25 mouse cellular contexts compared by ENCODE assay signal in the genomic region with DNA sequence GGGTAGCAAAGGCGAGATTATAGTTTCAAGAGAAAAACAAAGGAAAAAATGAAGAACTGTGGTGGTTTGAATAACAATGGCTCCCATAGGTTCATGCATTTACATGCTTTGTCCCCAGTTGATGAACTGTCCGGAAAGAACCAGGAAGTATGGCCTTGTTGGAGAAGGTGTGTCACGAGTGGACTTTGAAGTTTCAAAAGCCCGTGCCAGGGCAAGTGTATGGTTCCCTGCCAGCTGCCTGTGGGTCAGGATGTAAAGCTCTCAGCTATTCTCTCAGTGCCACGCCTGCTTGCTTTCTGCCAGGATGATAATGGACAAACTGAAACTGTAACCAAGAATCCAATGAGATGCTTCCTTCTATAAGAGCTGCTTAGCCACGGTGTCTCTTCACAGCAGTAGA. TPM values are rescaled to one million over a fixed set of nuclear protein-coding genes. Genes with fewer than 3 reads are reported as not detected.
DNase-seq lines count a peak whose midpoint lies in the region; ATAC-seq and TF ChIP-seq lines count a peak whose summit lies in the region.
"Had no signal": no experiment of that assay in that cellular context is flagged by ENCODE, and none has a peak within 500 bp of the region (broad histone marks: within the 10 kb centered on the region; RNA-seq: fewer than 3 reads in every experiment).

No protein-coding gene starts in this region.

- no peak overlapping the region for H3K27ac ChIP-seq in liver, adult 2 months (replicated peaks; ENCODE audit: insufficient read depth, low read depth, low read length)
- H3K27ac ChIP-seq in intestine, embryonic 15.5 days, result no peak overlapping the region
- H3K27ac ChIP-seq: forebrain, embryonic 10.5 days; forebrain, embryonic 13.5 days; gastrocnemius, adult 2 months; heart, embryonic 13.5 days; hindbrain, embryonic 14.5 days; hindbrain, postnatal 0 days had no signal

- H3K36me3 ChIP-seq in liver, adult 2 months (ENCODE audit: control insufficient read depth, insufficient read depth, low read length), result no peaks in the 10 kb centered on the region; the same call in 1 of the 2 replicates
- H3K36me3 ChIP-seq in intestine, embryonic 15.5 days, result peaks cover 23% of the 10 kb centered on the region

- no peak overlapping the region for H3K4me2 ChIP-seq in intestine, embryonic 15.5 days (replicated peaks)
- H3K4me2 ChIP-seq: forebrain, embryonic 13.5 days; heart, embryonic 13.5 days; hindbrain, embryonic 14.5 days had no signal

- no peak for TF ChIP-seq CTCF in liver, adult 2 months (IDR thresholded peaks at IDR 0.05; ENCODE audit: low read depth, low read length)

- WGBS in liver, adult 2 months, result 64% methylated on average over 6 of the region's 6 CpGs
- 86% methylated on average over 6 of the region's 6 CpGs for WGBS in intestine, embryonic 15.5 days
- 28% methylated on average over 6 of the region's 6 CpGs for WGBS in large intestine, adult 2 months

- ATAC-seq in intestine, embryonic 15.5 days, result peak; percentile 70; the same call in 1 of the 2 replicates
- ATAC-seq: CD4-positive, CD25-positive, alpha-beta regulatory T cell, adult 4 months; forebrain, embryonic 13.5 days; forebrain, embryonic 16.5 days; hindbrain, postnatal 0 days; inflammation-experienced regulatory T-cells, adult 6 months had no signal

- no peak overlapping the region for H3K4me3 ChIP-seq in liver, adult 2 months (ENCODE audit: insufficient read depth, low read depth, low read length)
- H3K4me3 ChIP-seq in intestine, embryonic 15.5 days (replicated peaks), result no peak overlapping the region
- H3K4me3 ChIP-seq: forebrain, embryonic 10.5 days; forebrain, embryonic 13.5 days; gastrocnemius, adult 2 months; heart, embryonic 13.5 days had no signal

- no peak for TF ChIP-seq POLR2A in liver, adult 2 months (IDR thresholded peaks at IDR 0.05; ENCODE audit: extremely low read depth, insufficient read depth, low read length)

- no peak overlapping the region for H3K9ac ChIP-seq in liver, adult 2 months (ENCODE audit: low read depth, low read length)
- no peak overlapping the region for H3K9ac ChIP-seq in intestine, embryonic 15.5 days
- H3K9ac ChIP-seq: forebrain, embryonic 13.5 days; heart, embryonic 13.5 days; hindbrain, embryonic 14.5 days had no signal

- H3K9me3 ChIP-seq in intestine, embryonic 15.5 days, result no peaks in the 10 kb centered on the region
- H3K9me3 ChIP-seq: forebrain, embryonic 13.5 days; heart, embryonic 13.5 days had no signal

- no peaks in the 10 kb centered on the region for H3K79me2 ChIP-seq in liver, adult 2 months (ENCODE audit: control insufficient read depth, insufficient read depth, low read length)

- peak; percentile 12 for DNase-seq in liver, adult 2 months (ENCODE audit: extremely low read depth, low read depth, low spot score)
- no peak for DNase-seq in liver
- DNase-seq in large intestine, adult 2 months (ENCODE audit: low read depth, low spot score), result peak; percentile 91
- no peak for DNase-seq in yolk sac, embryonic 10.5 days (ENCODE audit: low spot score)
- no peak for DNase-seq in embryo, embryonic 11 days
- DNase-seq: adrenal gland, postnatal 10 days; adrenal gland, postnatal 36 days; cerebellum, adult 11 months; cerebellum, adult 2 months; cerebellum, adult 9-11 months; cerebellum, postnatal 25 days; gastrocnemius, adult 2 months; gastrocnemius, postnatal 14 days; heart, adult 18-20 months; heart, postnatal 14 days; heart, postnatal 4 days had no signal

- no peaks in the 10 kb centered on the region for H3K27me3 ChIP-seq in liver, adult 2 months (ENCODE audit: control insufficient read depth, insufficient read depth, low read length)
- H3K27me3 ChIP-seq in intestine, embryonic 15.5 days (replicated peaks), result no peaks in the 10 kb centered on the region
- H3K27me3 ChIP-seq: forebrain, embryonic 13.5 days; heart, embryonic 13.5 days had no signal

- peaks cover 2% of the 10 kb centered on the region; the same call in 1 of the 2 replicates for H3K4me1 ChIP-seq in liver, adult 2 months (ENCODE audit: control insufficient read depth, insufficient read depth, low read length)
- H3K4me1 ChIP-seq in intestine, embryonic 15.5 days (replicated peaks), result no peaks in the 10 kb centered on the region
- H3K4me1 ChIP-seq: forebrain, embryonic 10.5 days; forebrain, embryonic 13.5 days had no signal

RNA-seq across cellular contexts. Expression of a gene that starts 20.2 kb away (rescaled TPM):
- 3.1 and 3.4 TPM in 2 replicates for total RNA-seq in liver, adult 2 months (2014; rRNA removed)
- polyA plus RNA-seq in liver, adult 2 months (2012; rRNA removed), result 0.80 and 1.6 TPM in 2 replicates
- polyA plus RNA-seq in intestine, embryonic 15.5 days (2015; fragmentation: Nextera tagmentation; extraction: Ambion mirVana), result 20.6 and 21.3 TPM in 2 replicates
- 23.2 and 29.8 TPM in 2 replicates for polyA plus RNA-seq in large intestine, adult 2 months (2012; rRNA removed)

RNA-seq across cellular contexts. Expression of a gene that starts 20.4 kb away (rescaled TPM):
- 6.9 TPM in 2 replicates for total RNA-seq in liver, adult 2 months (2014; rRNA removed)
- 0.38 and 0.77 TPM in 2 replicates for polyA plus RNA-seq in liver, adult 2 months (2012; rRNA removed)
- 37.2 and 40.0 TPM in 2 replicates for polyA plus RNA-seq in intestine, embryonic 15.5 days (2015; fragmentation: Nextera tagmentation; extraction: Ambion mirVana)
- 2.7 TPM in 2 replicates for polyA plus RNA-seq in large intestine, adult 2 months (2012; rRNA removed)

Comparison
In these comparisons a context has a peak if more than half of its experiments do, and no peak if none do; other contexts are left out.
1. DNase-seq: peak in liver, adult 2 months (single experiment) and large intestine, adult 2 months (single experiment); none in liver (single experiment), yolk sac, embryonic 10.5 days (single experiment) and embryo, embryonic 11 days (single experiment).
2. RNA of a gene that starts 20.4 kb away (polyA plus RNA-seq): 37.2 to 40.0 TPM in intestine, embryonic 15.5 days; 2.7 TPM in large intestine, adult 2 months and 0.38 to 0.77 TPM in liver, adult 2 months; every median in the first group is over 10 times any median in the second.